Mouse (Mus musculus) stomach, postnatal 0 days (tissue): Measurements from ENCODE around the gene Zmiz1.

Source experiments
- CTCF ChIP-seq: IDR thresholded peaks from 2 replicates; pipeline ENCODE4 v1.5.1; 2016; ENCODE audit warnings: antibody characterized with exemption, low read depth, mild to moderate bottlenecking, moderate library complexity
- EP300 ChIP-seq: optimal IDR thresholded peaks from 2 replicates; pipeline ENCODE3; 2016; ENCODE audit warnings: antibody characterized with exemption

GRCm38 (mm10) chr14:25498367-25498766, 39.4 kb downstream of the Zmiz1 start:
- TF ChIP-seq CTCF = no peak
- no peak for TF ChIP-seq EP300
